Mouse (Mus musculus) heart, embryonic 13.5 days (tissue): ENCODE measurements around the gene Dcps. TPM values are rescaled to one million over a fixed set of nuclear protein-coding genes. Genes with fewer than 3 reads are reported as not detected.

ENCODE experiments used
- ATAC-seq: fragments of 200-750 bp; cut with Nextera tagmentation; 2 replicates; pipeline ENCODE4 v1.8.0; 2017; ENCODE audit warnings: moderate TSS enrichment; ENCODE audit not compliant: insufficient number of reproducible peaks, low FRiP score, low TSS enrichment; ENCODE audit errors: extremely low read depth
- H3K27ac ChIP-seq: fragments of 300-500 bp; sonication (generic); replicated peaks from 2 replicates; pipeline ENCODE4 v1.5.1; 2015; ENCODE audit warnings: moderate library complexity, mild to moderate bottlenecking, inconsistent platforms
- H3K27me3 ChIP-seq: fragments of 300-500 bp; sonication (generic); replicated peaks from 2 replicates; pipeline ENCODE4 v1.6.1; 2015; ENCODE audit warnings: mild to moderate bottlenecking, inconsistent platforms
- H3K36me3 ChIP-seq: fragments of 300-500 bp; sonication (generic); 2 replicates; pipeline ENCODE4 v1.6.1; 2015; ENCODE audit warnings: mild to moderate bottlenecking, inconsistent platforms
- H3K4me1 ChIP-seq: fragments of 300-500 bp; sonication (generic); 2 replicates; pipeline ENCODE4 v1.6.1; 2015; ENCODE audit warnings: inconsistent platforms
- H3K4me2 ChIP-seq: fragments of 300-500 bp; sonication (generic); 2 replicates; pipeline ENCODE4 v1.6.1; 2015; ENCODE audit warnings: inconsistent platforms, mild to moderate bottlenecking, moderate library complexity
- H3K4me3 ChIP-seq: fragments of 300-500 bp; sonication (generic); 2 replicates; pipeline ENCODE4 v1.5.1; 2015; ENCODE audit warnings: moderate library complexity, mild to moderate bottlenecking, inconsistent platforms
- H3K9ac ChIP-seq: fragments of 300-500 bp; sonication (generic); 2 replicates; pipeline ENCODE4 v1.6.1; 2015; ENCODE audit warnings: inconsistent platforms, mild to moderate bottlenecking, moderate library complexity
- H3K9me3 ChIP-seq: fragments of 300-500 bp; sonication (generic); 2 replicates; pipeline ENCODE4 v1.6.1; 2016; ENCODE audit warnings: inconsistent platforms
- WGBS: fragments of 180-500 bp; shearing (Covaris S2); methylation state at CpG from one replicate; pipeline ENCODE4 v1.1.7; 2015; ENCODE audit warnings: mixed read lengths; 5-methylcytosine and 5-hydroxymethylcytosine counted together
- polyA plus RNA-seq: library from polyadenylated mRNA; unstranded; fragments of >200 nt; fragmentation: Nextera tagmentation; extraction: Ambion mirVana; gene quantifications from 2 replicates; pipeline ENCODE4 v1.2.1, GENCODE M21; 2015

Gene Dcps
- 60.0 and 69.6 TPM in 2 replicates for polyA plus RNA-seq

DNA sequence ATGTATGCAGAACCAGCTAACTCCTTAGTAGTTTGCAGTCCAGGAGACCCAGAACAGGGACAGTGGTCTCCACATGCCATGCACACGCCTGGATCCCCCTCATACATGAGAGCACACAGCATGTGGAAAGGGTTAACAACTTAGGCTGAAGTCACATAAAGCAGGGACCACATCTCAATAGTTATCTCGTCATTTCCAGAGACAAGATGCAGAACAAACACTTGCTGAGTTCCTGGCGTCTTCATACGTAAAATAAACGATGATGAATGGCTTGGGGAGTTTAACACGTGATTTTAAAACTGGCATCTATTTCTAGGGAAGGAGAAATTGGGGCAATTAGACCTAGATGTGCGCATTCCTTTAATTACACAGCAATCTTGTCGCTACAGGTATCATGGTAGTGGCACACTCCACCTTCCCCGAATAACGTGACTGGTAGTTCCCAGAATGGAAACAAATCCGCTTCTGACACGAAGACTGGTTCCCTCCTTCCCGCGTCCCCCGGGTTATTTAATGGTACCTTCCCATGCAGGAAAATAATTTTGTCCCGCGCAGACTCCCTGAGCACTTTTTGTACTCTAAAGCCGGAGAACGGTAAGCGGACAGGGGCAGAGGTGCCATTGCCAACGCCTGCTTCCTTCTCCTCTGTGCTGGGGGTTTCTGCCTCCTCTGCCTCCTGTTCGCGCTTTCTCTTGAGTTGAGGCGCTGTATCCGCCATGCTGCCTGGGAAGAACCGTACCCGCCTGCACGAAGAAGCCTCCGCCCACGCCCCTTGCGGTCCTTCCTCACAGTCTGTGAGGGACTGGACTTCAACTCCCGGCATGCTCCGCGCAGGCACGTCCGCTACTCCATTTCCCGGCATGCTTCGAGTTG is at the start of gene Dcps:
Gene Dcps (minus strand): TSS at position 811 of the 873 bp plus-strand sequence.
- no peaks in the 10 kb centered on the region for H3K9me3 ChIP-seq
- peaks cover 7% of the 10 kb centered on the region for H3K36me3 ChIP-seq
- ATAC-seq = peak; percentile 93
- peak within 1 kb of the TSS; percentile 69 for H3K4me3 ChIP-seq
- no peaks in the 10 kb centered on the region for H3K27me3 ChIP-seq
- peaks cover 15% of the 10 kb centered on the region for H3K4me1 ChIP-seq
- under 1% methylated on average over 38 of the region's 38 CpGs for WGBS
- H3K27ac ChIP-seq = peak within 1 kb of the TSS; percentile 90
- H3K4me2 ChIP-seq = peak within 1 kb of the TSS; percentile 94
- peak within 1 kb of the TSS; percentile 83 for H3K9ac ChIP-seq

DNA sequence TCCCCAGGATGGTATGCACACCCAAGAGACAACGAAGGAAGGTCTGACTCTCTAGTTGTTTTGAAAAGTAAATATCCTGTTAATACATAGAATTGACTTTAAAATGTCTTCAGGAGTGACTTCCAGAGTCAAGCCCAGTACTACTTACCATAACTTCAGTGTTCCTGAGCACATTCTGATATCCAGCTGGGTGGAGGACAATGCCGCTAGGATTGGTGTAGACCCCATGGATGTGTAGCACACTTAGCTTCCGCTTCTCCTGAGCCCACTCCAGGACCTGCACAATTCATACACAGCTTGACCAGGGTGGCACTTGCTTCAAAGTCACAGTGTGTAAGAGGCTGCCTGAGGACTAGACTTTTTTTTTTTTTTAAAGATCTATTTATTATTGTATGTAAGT is 47.6 kb upstream of the Dcps start:
- no peaks in the 10 kb centered on the region for H3K4me1 ChIP-seq
- H3K9me3 ChIP-seq = no peaks in the 10 kb centered on the region
- H3K9ac ChIP-seq = no peak overlapping the region
- peaks cover 74% of the 10 kb centered on the region for H3K36me3 ChIP-seq
- no peak overlapping the region for H3K4me3 ChIP-seq
- no peak overlapping the region for H3K4me2 ChIP-seq
- no peak for ATAC-seq
- H3K27me3 ChIP-seq = no peaks in the 10 kb centered on the region
- 91% methylated on average over 3 of the region's 3 CpGs for WGBS
- H3K27ac ChIP-seq = no peak overlapping the region

DNA sequence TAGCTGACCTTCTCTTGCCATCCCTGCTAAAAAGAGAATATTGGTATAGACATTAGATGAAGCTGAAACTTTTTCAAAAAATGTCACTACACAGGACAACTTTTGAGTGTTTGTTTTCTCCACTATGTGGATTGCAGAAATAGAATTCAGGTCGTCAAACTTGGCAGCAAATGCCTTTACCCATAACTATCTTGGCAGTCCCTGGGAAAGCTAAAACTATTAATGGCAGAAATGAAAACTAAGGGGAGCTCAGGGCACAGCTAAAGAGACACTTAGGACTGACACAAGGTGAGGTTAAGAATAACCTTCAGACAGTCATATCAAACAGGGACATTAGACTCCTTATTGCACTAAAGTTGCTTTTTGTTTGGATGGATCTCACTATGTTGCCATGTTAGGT is 42.1 kb upstream of the Dcps start:
- 56% methylated on average over 1 of the region's 1 CpGs for WGBS
- no peaks in the 10 kb centered on the region for H3K27me3 ChIP-seq
- no peak overlapping the region for H3K4me2 ChIP-seq
- ATAC-seq = no peak
- H3K4me3 ChIP-seq = no peak overlapping the region
- H3K9me3 ChIP-seq = no peaks in the 10 kb centered on the region
- H3K9ac ChIP-seq = no peak overlapping the region
- no peak overlapping the region for H3K27ac ChIP-seq
- peaks cover 93% of the 10 kb centered on the region for H3K36me3 ChIP-seq
- no peaks in the 10 kb centered on the region for H3K4me1 ChIP-seq

DNA sequence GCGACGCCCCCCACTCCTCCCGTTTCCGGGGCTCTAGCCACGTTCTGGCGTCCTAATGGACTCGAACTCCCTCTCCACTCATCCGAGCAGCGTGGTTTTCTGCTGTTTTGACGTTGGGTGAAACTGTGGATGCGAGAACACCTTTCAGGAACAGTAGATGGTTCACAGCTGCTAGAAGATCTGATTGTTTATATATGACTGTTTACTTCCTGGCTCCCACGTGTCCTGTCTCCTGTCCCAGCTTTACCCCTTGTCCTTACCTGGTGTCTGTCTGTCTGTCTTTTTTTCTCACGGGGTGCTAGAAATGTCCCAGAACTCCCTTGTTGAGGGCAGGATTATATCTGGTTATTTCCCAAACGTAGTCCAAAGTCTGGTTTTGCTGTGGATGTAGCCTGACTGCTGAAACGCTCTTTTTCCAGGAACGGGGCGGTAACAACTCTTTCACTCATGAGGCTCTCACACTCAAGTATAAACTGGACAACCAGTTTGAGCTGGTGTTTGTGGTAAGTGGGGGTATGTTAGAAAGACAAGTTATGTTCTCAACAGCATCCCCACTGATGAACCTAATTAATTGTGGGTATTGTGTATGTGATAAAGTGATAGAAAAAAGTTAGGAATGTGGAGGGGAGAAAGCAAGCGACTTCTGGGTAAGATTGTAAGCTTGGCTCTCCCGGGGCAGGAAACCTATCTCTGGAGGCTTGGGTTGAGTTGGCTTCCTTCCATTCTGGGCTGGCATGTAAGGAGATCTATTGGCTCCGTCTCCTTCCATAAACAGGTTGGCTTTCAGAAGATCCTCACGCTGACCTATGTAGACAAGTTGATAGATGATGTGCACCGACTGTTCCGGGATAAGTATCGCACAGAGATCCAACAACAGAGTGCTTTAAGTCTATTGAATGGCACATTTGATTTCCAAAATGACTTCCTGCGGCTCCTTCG is 36.0 kb upstream of the Dcps start:
- Histone ChIP-seq H3K4me3 (peak overlapping the region; percentile 96), H3K27ac (peak overlapping the region; percentile 76), H3K4me1 (peaks cover 20% of the 10 kb centered on the region), H3K36me3 (peaks cover 70% of the 10 kb centered on the region), H3K27me3 (no peaks in the 10 kb centered on the region), H3K9ac (peak overlapping the region; percentile 95), H3K4me2 (peak overlapping the region; percentile 94), H3K9me3 (no peaks in the 10 kb centered on the region)
- 27% methylated on average over 26 of the region's 26 CpGs for WGBS
- no peak for ATAC-seq

DNA sequence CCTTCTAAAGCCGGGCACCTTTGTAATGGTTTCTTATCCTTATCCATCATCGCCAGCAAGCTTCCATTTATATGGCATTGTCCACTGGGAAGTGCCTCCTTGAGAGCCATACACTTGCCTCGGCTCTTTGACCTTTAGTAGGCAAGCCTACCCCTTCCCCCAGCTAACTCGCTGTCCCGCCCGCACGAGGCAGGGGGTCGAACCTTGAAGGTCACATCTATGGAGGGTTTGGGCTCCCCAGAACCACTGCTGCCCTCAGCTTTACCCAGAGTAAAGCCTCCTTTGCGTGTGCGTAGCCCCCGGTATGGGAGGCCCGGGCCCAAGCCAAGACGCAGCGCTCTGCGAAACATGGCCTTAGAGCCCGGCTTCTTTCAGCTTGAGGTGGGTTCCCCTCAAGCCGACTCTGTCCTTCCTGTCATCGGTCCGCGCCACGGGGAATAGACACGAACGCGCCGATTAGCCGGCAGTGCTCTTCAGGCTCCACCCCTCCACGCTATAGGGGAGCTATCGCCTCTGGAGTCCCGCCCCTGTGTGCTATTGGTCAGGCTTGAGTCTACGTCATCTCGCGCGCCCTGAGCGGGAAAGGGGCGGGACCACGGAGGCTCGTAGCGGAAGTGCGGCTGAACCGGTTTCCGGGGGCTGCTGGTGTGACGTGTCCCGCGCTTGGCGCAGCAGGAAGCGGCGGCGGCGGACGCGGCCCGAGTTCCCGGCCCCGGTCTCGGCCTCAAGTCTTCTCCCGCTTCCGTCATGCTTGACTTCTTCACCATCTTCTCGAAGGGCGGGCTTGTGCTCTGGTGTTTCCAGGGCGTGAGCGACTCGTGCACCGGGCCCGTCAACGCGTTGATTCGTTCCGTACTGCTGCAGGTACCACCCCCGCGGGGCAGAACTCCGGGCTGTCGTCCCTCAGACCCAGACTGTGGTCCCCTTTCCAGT is 34.9 kb upstream of the Dcps start, which contains the start of gene Foxred1:
Gene Foxred1 (minus strand): TSS at position 514 of the 933 bp plus-strand sequence.
- Histone ChIP-seq H3K4me2 (peak within 1 kb of the TSS; percentile 94), H3K27ac (peak within 1 kb of the TSS; percentile 91), H3K36me3 (peaks cover 71% of the 10 kb centered on the region), H3K4me3 (peak within 1 kb of the TSS; percentile 96), H3K27me3 (no peaks in the 10 kb centered on the region), H3K9ac (peak within 1 kb of the TSS; percentile 95), H3K4me1 (peaks cover 20% of the 10 kb centered on the region), H3K9me3 (no peaks in the 10 kb centered on the region)
- ATAC-seq = peak; percentile 100
- under 1% methylated on average over 70 of the region's 72 CpGs for WGBS

DNA sequence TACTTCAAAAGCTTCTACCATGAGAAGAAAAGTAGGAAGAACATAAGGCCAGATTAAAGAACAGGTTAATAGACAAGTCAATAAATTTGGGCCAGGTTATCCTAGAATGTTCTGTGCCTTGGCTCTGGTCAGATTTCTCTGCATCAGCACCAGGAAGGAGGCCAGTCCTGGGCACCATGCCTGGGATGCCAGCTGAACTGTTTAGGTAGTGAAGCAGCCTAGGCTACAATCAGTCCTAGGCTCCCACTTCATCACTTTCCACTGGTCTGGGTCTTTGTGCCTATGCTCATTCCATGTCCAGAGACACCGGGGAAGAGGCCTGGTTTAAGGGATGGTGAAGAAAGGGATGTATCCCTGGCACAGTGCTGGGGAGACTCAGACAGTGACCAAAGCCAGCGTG is 28.6 kb upstream of the Dcps start:
- Histone ChIP-seq H3K4me2 (no peak overlapping the region), H3K9me3 (no peaks in the 10 kb centered on the region), H3K4me3 (no peak overlapping the region), H3K9ac (no peak overlapping the region), H3K36me3 (peaks cover 59% of the 10 kb centered on the region), H3K27me3 (no peaks in the 10 kb centered on the region), H3K27ac (no peak overlapping the region), H3K4me1 (peaks cover 18% of the 10 kb centered on the region)
- 88% methylated on average over 2 of the region's 2 CpGs for WGBS
- no peak for ATAC-seq

DNA sequence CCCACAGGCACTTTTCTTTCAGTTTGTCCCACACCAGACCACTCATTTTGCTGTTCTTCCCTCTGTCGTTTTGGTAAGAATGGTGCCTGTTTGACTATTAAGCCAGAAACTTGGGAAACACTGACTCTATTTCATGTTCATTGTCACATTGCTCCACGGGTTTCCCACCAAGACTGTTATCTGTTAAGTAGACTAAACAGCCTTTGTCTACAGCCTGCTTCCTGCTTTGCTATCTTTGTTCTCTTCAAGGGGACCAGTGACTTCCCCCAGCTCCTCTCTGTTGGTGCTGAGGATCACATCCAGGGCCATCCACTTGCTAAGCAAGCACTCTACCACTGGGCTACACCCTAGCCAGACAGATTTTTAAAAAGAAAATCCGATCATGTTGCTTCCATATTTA is 27.7 kb upstream of the Dcps start:
- H3K9me3 ChIP-seq = no peaks in the 10 kb centered on the region
- H3K27ac ChIP-seq = 0 out of 2 replicates have a peak overlapping the region, but pooled peaks have one; percentile 24
- no peak for ATAC-seq
- H3K36me3 ChIP-seq = peaks cover 51% of the 10 kb centered on the region
- no peak overlapping the region for H3K4me3 ChIP-seq
- peaks cover 23% of the 10 kb centered on the region for H3K4me1 ChIP-seq
- no peak overlapping the region for H3K4me2 ChIP-seq
- WGBS = 31% methylated on average over 3 of the region's 3 CpGs
- no peaks in the 10 kb centered on the region for H3K27me3 ChIP-seq
- H3K9ac ChIP-seq = no peak overlapping the region

DNA sequence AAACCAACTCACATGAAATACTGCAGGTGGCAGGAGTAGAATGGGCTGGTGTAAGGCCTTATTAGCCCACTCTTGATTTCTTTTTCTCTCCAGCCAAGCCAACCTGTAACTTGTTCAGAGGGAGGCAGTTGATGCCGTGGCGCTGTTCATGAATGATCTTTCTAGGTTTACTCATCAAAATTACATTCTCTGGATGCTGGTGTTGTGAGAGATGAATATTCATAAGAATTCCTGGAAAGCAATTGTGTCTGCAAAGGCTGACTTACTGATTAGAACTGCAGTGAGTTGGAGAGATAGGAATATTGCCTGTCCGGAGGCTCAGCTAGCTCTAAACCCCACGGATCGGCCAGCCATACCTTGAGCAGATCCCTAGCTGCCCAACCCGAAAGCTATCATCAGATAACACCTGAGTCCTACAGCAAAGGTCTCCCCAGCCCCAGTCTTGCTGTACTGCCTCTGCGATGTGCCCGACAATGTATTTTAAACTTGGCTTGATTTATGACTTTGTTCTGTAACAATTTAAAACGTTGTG is 24.7 kb upstream of the Dcps start:
- Histone ChIP-seq H3K4me2 (peak overlapping the region; percentile 88), H3K27ac (no peak overlapping the region), H3K4me1 (peaks cover 24% of the 10 kb centered on the region), H3K4me3 (peak overlapping the region; percentile 75), H3K9ac (peak overlapping the region; percentile 89), H3K36me3 (peaks cover 21% of the 10 kb centered on the region), H3K27me3 (no peaks in the 10 kb centered on the region), H3K9me3 (no peaks in the 10 kb centered on the region)
- 49% methylated on average over 9 of the region's 9 CpGs for WGBS
- ATAC-seq = no peak

DNA sequence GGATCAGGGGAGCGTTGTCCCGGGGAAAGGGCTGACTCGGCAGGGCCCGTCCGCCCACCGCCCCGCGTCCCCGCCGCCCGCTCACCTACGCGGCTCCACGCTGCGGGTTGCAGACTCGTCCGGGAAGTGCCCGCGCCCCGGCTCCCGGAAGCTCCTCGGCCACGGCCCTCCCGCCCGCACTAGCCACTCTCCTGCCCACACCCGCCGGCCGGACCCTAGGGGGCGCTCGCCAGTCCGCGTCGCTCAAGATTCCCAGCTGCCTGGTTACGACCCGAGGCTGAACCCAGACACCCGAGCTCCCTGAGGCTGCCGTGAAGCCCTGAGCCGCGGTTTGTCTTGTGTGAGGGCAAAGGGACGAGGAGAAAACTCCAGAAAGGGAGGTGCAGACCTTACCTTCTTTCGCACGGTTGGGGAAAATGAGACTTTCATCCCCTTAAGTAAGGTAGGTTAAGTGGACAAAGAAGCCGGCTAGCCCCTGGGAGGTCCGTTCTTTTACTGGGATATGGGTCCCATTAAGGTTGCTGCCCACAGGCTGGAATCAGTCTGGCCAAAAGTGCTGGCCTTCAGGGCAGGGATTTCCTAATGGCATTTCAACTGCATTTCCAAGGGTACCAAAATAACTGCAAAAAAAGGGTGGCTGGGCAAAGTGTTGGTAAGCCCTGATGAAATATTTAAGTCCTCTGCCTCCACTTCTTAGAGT is 24.1 kb upstream of the Dcps start, which contains the start of the genes Srpr and Tirap:
Gene Srpr (plus strand): TSS at position 404 of the 700 bp plus-strand sequence.
Gene Tirap (minus strand): TSS at position 520 of the 700 bp plus-strand sequence.
- under 1% methylated on average over 40 of the region's 44 CpGs for WGBS
- H3K4me2 ChIP-seq = peak within 1 kb of the TSS; percentile 88
- H3K9ac ChIP-seq = peak within 1 kb of the TSS; percentile 89
- peak; percentile 84 for ATAC-seq
- H3K27ac ChIP-seq = peak within 1 kb of the TSS; percentile 46
- no peaks in the 10 kb centered on the region for H3K27me3 ChIP-seq
- peaks cover 15% of the 10 kb centered on the region for H3K36me3 ChIP-seq
- H3K9me3 ChIP-seq = no peaks in the 10 kb centered on the region
- H3K4me3 ChIP-seq = peak within 1 kb of the TSS; percentile 75
- peaks cover 24% of the 10 kb centered on the region for H3K4me1 ChIP-seq
